Mouse (Mus musculus) layer of hippocampus, postnatal 25 days (tissue): ENCODE data around the gene Abhd16a. TPM values are rescaled to one million over a fixed set of nuclear protein-coding genes. Genes with fewer than 3 reads are reported as not detected.

ENCODE experiments used
- DNase-seq, 2 experiments: peaks; one replicate each; pipeline ENCODE4 v3.0.0; 2022; ENCODE audit warnings: mixed read lengths in 2 of 2, low spot score in 1 of 2; ENCODE audit errors: extremely low spot score in 1 of 2
- total RNA-seq, 2 experiments: library from RNA; stranded (reverse); gene quantifications; 2 replicates each; pipeline ENCODE4 v1.2.3; 2021

The Abhd16a gene
- total RNA-seq, 2 experiments from 2014 or later = 97.9 to 98.1 TPM

- DNase-seq = peak; percentile 58 to 74
Measured at GRCm38 (mm10) chr17:35058911-35059892, 29.9 kb upstream of the Abhd16a start, which contains the start of gene Ddah2. Gene Ddah2, plus strand, starts transcription at chr17:35059035.

DNA sequence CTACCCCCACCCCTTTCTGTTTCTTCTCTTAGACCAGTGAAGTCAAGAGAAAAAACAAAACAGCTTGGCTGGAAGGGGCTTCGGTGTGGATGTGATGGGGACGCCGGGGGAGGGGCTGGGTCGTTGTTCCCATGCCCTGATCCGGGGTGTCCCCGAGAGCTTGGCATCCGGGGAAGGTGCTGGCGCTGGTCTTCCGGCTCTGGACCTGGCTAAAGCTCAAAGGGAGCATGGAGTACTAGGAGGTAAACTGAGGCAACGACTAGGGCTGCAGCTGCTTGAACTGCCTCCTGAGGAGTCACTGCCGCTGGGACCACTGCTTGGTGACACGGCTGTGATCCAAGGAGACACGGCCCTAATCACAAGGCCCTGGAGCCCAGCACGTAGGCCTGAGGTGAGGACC lies 29.0 kb upstream of the Abhd16a start:
- no peak for DNase-seq

GRCm38 (mm10) chr17:35060737-35061297 lies 28.2 kb upstream of the Abhd16a start:
- DNase-seq = no peak

DNA sequence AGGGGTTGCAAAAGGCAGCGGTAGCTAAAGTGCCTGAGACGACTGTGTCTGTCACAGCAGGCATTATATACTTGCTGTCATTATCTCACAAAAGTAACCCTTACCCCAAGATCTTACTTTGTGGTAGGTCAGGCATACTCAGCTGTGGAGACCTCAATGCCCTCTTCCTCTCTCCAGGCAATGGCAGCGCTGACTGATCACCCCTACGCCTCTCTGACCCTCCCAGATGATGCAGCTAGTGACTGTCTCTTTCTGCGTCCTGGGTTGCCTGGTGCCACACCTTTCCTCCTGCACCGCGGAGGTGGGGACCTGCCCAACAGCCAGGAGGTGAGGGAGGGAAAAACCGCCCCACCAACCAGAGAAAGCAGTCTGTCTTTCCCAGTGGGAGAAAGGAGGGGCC lies 27.8 kb upstream of the Abhd16a start:
- DNase-seq = no peak

GRCm38 (mm10) chr17:35063466-35063865 lies 25.6 kb upstream of the Abhd16a start:
- no peak for DNase-seq

GRCm38 (mm10) chr17:35064378-35064877 lies 24.6 kb upstream of the Abhd16a start:
- no peak for DNase-seq

GRCm38 (mm10) chr17:35064951-35065947 lies 23.8 kb upstream of the Abhd16a start, which contains the start of gene Ly6g6c:
Gene Ly6g6c, plus strand, starts transcription at chr17:35065388.
- no peak for DNase-seq

DNA sequence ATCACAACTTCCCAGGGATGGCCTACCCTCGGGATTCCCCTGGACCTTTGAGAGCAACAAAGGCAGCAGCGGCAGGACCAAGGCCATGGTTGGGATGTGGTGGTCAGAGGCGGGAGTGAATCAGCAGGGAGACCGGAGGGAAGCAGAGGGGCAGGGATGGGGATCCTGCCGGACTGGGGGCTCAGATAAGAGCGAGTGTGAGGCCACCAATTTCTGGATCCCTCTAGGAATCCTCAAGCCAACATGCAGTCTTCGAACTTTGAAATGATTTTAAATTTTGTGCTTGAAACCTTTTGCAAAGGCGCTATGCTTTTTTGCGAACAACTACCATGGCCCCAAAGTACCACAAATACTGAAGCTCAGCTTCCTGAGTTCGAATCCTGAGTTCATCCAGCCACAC lies 23.0 kb upstream of the Abhd16a start, which contains the start of gene Mpig6b:
Gene Mpig6b, minus strand, starts transcription at position 101 of the 400 bp plus-strand sequence.
- DNase-seq = no peak

DNA sequence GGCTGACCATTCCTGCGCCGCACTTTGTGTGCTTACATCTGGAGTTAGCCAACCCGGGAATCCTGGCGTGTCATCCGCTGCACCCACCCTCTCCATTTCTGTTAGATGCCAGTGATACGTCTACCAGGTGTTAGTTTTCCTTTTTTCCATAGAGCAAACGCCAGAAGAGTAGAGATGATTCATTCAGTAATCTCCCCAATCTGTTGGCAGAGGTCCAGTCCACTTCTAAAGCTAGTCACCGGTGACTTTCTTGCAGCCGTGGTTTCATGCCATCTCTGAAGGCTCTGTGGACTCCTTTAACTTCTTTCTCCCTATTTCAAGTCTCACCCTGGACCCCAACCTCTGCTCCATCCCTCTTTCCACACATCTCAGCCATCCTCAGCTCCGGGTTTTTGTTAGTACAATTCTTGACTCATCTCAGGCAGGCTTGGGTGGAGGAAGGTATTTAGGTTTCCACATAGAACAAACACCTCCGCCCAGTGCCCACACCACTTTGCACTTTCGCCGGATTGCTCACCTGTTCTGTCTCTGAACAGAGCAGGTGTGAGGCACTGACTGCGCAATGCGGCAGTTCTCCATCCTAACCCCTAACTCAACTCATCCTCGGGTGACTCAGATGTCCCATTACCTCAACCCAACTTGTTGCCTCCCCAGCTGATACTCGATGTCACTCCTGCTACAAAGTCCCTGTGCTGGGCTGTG lies 20.7 kb upstream of the Abhd16a start:
- no peak for DNase-seq

GRCm38 (mm10) chr17:35070556-35071229 lies 18.4 kb upstream of the Abhd16a start:
- no peak for DNase-seq

GRCm38 (mm10) chr17:35071454-35071853 lies 17.6 kb upstream of the Abhd16a start:
- DNase-seq = no peak

DNA sequence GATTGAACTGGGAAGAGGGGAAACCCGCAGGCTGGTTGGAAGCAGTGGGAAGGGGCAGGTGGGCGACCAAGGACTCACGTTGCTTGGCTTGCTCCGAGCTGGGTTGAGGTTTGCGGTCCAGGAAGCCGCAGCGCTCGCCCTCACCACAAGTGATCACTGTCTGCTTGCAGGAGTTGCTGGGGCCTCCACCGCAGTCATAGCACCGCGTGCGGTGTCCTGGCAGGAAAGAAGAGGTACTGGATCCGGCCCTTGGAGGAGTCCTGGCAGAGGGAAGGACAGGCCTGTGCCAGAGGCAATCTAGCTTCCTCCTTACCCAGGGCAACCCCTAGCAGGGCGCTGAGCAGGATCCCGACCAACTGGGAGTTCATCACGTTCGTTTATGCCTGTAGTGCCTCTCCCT lies 15.0 kb upstream of the Abhd16a start:
- no peak for DNase-seq

DNA sequence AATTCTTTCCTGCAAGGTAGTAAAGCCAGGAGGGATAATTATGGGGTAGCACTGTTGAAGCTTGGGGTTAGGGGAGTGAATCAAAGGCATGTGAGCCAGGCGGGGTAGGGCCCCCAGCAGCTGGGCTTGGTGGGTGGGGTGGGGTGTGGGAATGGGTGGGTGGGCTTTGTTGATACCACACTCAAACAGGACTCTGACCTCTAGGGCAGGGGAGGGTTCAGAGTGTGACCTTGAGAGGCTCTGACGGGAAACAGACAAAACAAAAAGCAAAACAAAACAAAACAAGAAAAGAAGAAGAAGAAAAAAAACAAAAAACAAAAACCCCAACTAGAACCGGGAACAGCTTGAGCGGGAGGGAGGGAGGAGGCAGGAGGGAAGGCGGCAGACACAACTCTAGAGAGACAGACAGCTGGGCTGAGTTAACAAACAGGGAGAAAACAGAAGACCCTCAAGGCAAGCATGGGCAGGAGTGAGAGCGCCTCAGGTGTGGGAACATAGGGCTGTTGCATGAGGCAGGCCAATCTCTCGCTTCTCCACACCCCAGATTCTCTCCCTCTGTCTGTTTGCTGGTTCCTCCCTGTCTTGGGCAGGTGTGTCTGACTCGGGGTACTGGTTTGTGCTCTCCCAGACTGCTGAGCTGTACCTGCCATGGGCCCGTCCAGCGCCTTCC lies 12.4 kb upstream of the Abhd16a start, which contains the start of gene Ly6g6e:
Gene Ly6g6e, plus strand, starts transcription at position 396 of the 670 bp plus-strand sequence.
- no peak for DNase-seq

DNA sequence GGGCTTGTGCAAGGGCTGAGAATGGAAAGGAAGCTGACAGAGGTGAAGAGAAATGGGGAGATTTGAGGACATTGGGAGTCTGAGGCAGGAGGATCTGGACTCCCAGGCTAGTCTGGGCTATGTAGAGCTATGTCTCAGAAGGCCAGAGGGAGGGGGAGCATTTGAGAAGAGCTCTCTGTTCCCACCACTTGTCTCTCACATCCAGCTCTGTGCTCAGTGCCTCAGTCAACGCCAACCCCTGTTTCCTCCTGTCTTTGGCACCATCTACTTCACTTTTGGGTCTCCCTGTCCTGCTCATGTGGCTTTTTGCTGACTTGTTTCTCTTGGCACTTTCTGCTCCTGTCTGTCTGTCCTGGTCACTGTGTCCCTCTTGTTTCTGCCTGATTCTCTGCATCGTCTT lies 11.8 kb upstream of the Abhd16a start:
- no peak for DNase-seq

GRCm38 (mm10) chr17:35077786-35078233 lies 11.3 kb upstream of the Abhd16a start, which contains the start of gene Ly6g6d:
Gene Ly6g6d, minus strand, starts transcription at chr17:35078065.
- DNase-seq = no peak

- no peak for DNase-seq
Measured at GRCm38 (mm10) chr17:35079778-35080177, 9.3 kb upstream of the Abhd16a start.

GRCm38 (mm10) chr17:35080248-35080647 lies 8.8 kb upstream of the Abhd16a start:
- no peak for DNase-seq

DNA sequence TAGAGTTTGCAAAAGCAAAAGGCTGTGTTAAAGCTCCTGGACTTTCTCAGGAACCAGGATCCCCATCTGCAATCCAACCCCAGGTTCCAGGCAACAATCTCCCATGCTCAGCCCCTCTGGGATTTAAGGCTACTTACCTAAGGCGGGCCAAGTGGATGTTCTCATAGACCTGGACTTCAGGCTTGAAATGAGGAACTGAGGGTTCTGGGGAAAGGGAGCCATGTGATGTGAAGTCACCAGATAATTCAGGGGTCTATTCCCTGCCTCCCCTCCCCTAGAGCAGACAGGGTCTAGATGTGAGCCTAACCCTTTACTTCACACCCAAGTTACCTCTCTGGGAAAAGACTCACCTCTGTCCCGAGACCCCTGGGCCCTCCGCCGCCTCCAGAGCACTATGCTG lies 8.4 kb upstream of the Abhd16a start:
- no peak for DNase-seq
